Comparison of ENCODE assay signal across 15 mouse cellular contexts in genomic region chr9:67534420-67534819, GRCm38 (mm10). TPM values are rescaled to one million over a fixed set of nuclear protein-coding genes. Genes with fewer than 3 reads are reported as not detected.
A peak's percentile ranks its signal among the peaks of the same experiment; 100 is the strongest.
DNase-seq lines count a peak whose midpoint lies in the region; ATAC-seq and TF ChIP-seq lines count a peak whose summit lies in the region.
"Had no signal": no experiment of that assay in that cellular context is flagged by ENCODE, and none has a peak within 500 bp of the region (broad histone marks: within the 10 kb centered on the region; RNA-seq: fewer than 3 reads in every experiment).

No protein-coding gene starts in this region.

- TF ChIP-seq CTCF in lung, postnatal 0 days (IDR thresholded peaks at IDR 0.05), result no peak

- no peaks in the 10 kb centered on the region for H3K36me3 ChIP-seq in lung, postnatal 0 days (ENCODE audit: insufficient read depth, low read length)
- no peaks in the 10 kb centered on the region for H3K36me3 ChIP-seq in midbrain, embryonic 13.5 days
- H3K36me3 ChIP-seq: forebrain, embryonic 12.5 days; limb, embryonic 12.5 days; neural tube, embryonic 15.5 days had no signal

- H3K9me3 ChIP-seq in lung, postnatal 0 days (ENCODE audit: low read length), result no peaks in the 10 kb centered on the region
- H3K9me3 ChIP-seq in midbrain, embryonic 13.5 days, result no peaks in the 10 kb centered on the region
- H3K9me3 ChIP-seq: forebrain, embryonic 12.5 days; limb, embryonic 12.5 days; neural tube, embryonic 15.5 days had no signal

- no peak overlapping the region for H3K9ac ChIP-seq in lung, postnatal 0 days (replicated peaks; ENCODE audit: low read depth)
- no peak overlapping the region for H3K9ac ChIP-seq in midbrain, embryonic 13.5 days (replicated peaks)
- H3K9ac ChIP-seq: forebrain, embryonic 12.5 days; limb, embryonic 12.5 days; neural tube, embryonic 15.5 days had no signal

- no peak for TF ChIP-seq EP300 in lung, postnatal 0 days (IDR thresholded peaks at IDR 0.05)

- DNase-seq in adrenal gland, postnatal 10 days, result peak; percentile 61
- no peak for DNase-seq in adrenal gland, adult 8-10 months
- DNase-seq in kidney, adult 9 months, result peak; percentile 16
- no peak for DNase-seq in kidney, adult 18-20 months
- DNase-seq in adrenal gland, postnatal 25 days, result peak; percentile 17
- DNase-seq in lung, postnatal 0 days (ENCODE audit: low spot score), result peak; percentile 81
- DNase-seq in gastrocnemius, adult 18-20 months (ENCODE audit: low spot score), result no peak
- DNase-seq: cerebellum, adult 2 months; heart, adult 2 months; heart, postnatal 10 days; kidney, postnatal 14 days had no signal

- no peak overlapping the region for H3K4me2 ChIP-seq in lung, postnatal 0 days (replicated peaks; ENCODE audit: low read depth, low read length)
- H3K4me2 ChIP-seq in midbrain, embryonic 13.5 days (replicated peaks), result no peak overlapping the region
- H3K4me2 ChIP-seq: forebrain, embryonic 12.5 days; limb, embryonic 12.5 days; neural tube, embryonic 15.5 days had no signal

- ATAC-seq in lung, postnatal 0 days, result peak; percentile 88
- no peak for ATAC-seq in midbrain, embryonic 13.5 days

- H3K4me1 ChIP-seq in lung, postnatal 0 days (ENCODE audit: insufficient read depth, low read depth, low read length), result peaks cover 4% of the 10 kb centered on the region; the same call in 1 of the 2 replicates
- H3K4me1 ChIP-seq in midbrain, embryonic 13.5 days (replicated peaks), result 0 out of 2 replicates have a peak, but pooled peaks cover 2% of the 10 kb centered on the region

- H3K27ac ChIP-seq in lung, postnatal 0 days (ENCODE audit: low read length), result no peak overlapping the region
- H3K27ac ChIP-seq in midbrain, embryonic 13.5 days, result no peak overlapping the region
- H3K27ac ChIP-seq: forebrain, embryonic 12.5 days; heart, adult 2 months; limb, embryonic 12.5 days; neural tube, embryonic 15.5 days had no signal

- no peaks in the 10 kb centered on the region for H3K27me3 ChIP-seq in lung, postnatal 0 days (replicated peaks; ENCODE audit: insufficient read depth, low read length)
- no peaks in the 10 kb centered on the region for H3K27me3 ChIP-seq in midbrain, embryonic 13.5 days
- H3K27me3 ChIP-seq: forebrain, embryonic 12.5 days; limb, embryonic 12.5 days; neural tube, embryonic 15.5 days had no signal

- WGBS in lung, postnatal 0 days, result 15% methylated on average over 7 of the region's 7 CpGs
- WGBS in midbrain, embryonic 13.5 days, result 76% methylated on average over 7 of the region's 7 CpGs

- H3K4me3 ChIP-seq in lung, postnatal 0 days (ENCODE audit: low read depth, low read length), result no peak overlapping the region
- H3K4me3 ChIP-seq in midbrain, embryonic 13.5 days (replicated peaks), result no peak overlapping the region
- H3K4me3 ChIP-seq: forebrain, embryonic 12.5 days; heart, adult 2 months; limb, embryonic 12.5 days; neural tube, embryonic 15.5 days had no signal

RNA-seq across cellular contexts. Expression of gene Tln2, which starts 25.1 kb away (rescaled TPM):
- 10 to 100 TPM; 22.6 to 40.1 TPM for total RNA-seq in adrenal gland, postnatal 10 days (2021)
- 10 to 100 TPM; 24.8 to 49.7 (median 31.1) TPM for total RNA-seq in adrenal gland, adult 8-10 months (2022)
- 15.8 and 30.4 TPM in 2 replicates for total RNA-seq in adrenal gland, postnatal 25 days (2021)
- 9.9 and 11.5 TPM in 2 replicates for polyA plus RNA-seq in lung, postnatal 0 days (2015; fragmentation: Nextera tagmentation; extraction: Ambion mirVana)
- total RNA-seq in gastrocnemius, adult 18-20 months (2021), result 10 to 100 TPM; 62.3 to 75.9 TPM
- 16.4 and 18.4 TPM in 2 replicates for polyA plus RNA-seq in midbrain, embryonic 13.5 days (2015; fragmentation: Nextera tagmentation; extraction: Ambion mirVana)

Comparison
In these comparisons a context has a peak if more than half of its experiments do, and no peak if none do; other contexts are left out.
1. DNase-seq: peak in adrenal gland, postnatal 10 days (single experiment), kidney, adult 9 months (single experiment), adrenal gland, postnatal 25 days (single experiment) and lung, postnatal 0 days (single experiment); none in adrenal gland, adult 8-10 months (single experiment), kidney, adult 18-20 months (single experiment) and gastrocnemius, adult 18-20 months (single experiment).